Mouse (Mus musculus) limb, embryonic 11.5 days (tissue): ENCODE data around the gene Cdpf1. TPM values are rescaled to one million over a fixed set of nuclear protein-coding genes. Genes with fewer than 3 reads are reported as not detected.

Experiments used
- ATAC-seq: fragments of 200-750 bp; cut with Nextera tagmentation; 2 replicates; pipeline ENCODE4 v1.8.0; 2017; ENCODE audit warnings: low read depth; ENCODE audit not compliant: insufficient number of reproducible peaks, low FRiP score, low TSS enrichment
- DNase-seq: peaks from one replicate; pipeline ENCODE4 v3.0.0-alpha.2; 2015; ENCODE audit warnings: low spot score
- H3K27ac ChIP-seq: fragments of 300-500 bp; sonication (generic); replicated peaks from 2 replicates; pipeline ENCODE4 v1.5.1; 2014; ENCODE audit warnings: low read depth, mild to moderate bottlenecking, low read length
- H3K27me3 ChIP-seq: fragments of 300-500 bp; sonication (generic); 2 replicates; pipeline ENCODE4 v1.6.1; 2014; ENCODE audit warnings: mild to moderate bottlenecking, low read length, mixed read lengths; ENCODE audit not compliant: control insufficient read depth, insufficient read depth
- H3K36me3 ChIP-seq: fragments of 300-500 bp; sonication (generic); 2 replicates; pipeline ENCODE4 v1.6.1; 2014; ENCODE audit warnings: mild to moderate bottlenecking, low read length, moderate library complexity, mixed read lengths; ENCODE audit not compliant: control insufficient read depth, insufficient read depth
- H3K4me1 ChIP-seq: fragments of 300-500 bp; sonication (generic); 2 replicates; pipeline ENCODE4 v1.6.1; 2014; ENCODE audit warnings: low read length, mixed read lengths; ENCODE audit not compliant: control insufficient read depth, insufficient read depth
- H3K4me2 ChIP-seq: fragments of 300-500 bp; sonication (generic); 2 replicates; pipeline ENCODE4 v1.6.1; 2014; ENCODE audit warnings: low read depth, mild to moderate bottlenecking, moderate library complexity; ENCODE audit not compliant: severe bottlenecking
- H3K4me3 ChIP-seq: fragments of 300-500 bp; sonication (generic); 2 replicates; pipeline ENCODE4 v1.5.1; 2014; ENCODE audit warnings: low read depth, low read length
- H3K9ac ChIP-seq: fragments of 300-500 bp; sonication (generic); 2 replicates; pipeline ENCODE4 v1.6.1; 2014; ENCODE audit warnings: mild to moderate bottlenecking, low read length
- H3K9me3 ChIP-seq: fragments of 300-500 bp; sonication (generic); 2 replicates; pipeline ENCODE4 v1.6.1; 2016; ENCODE audit warnings: low read length; ENCODE audit not compliant: control insufficient read depth
- WGBS: fragments of 180-500 bp; shearing (Covaris S2); extraction: QIAGEN DNeasy Blood & Tissue Kit; methylation state at CpG from one replicate; pipeline ENCODE4 v1.1.7; 2014; 5-methylcytosine and 5-hydroxymethylcytosine counted together
- polyA plus RNA-seq: library from polyadenylated mRNA; unstranded; fragments of >200 nt; fragmentation: Nextera tagmentation; extraction: Ambion mirVana; gene quantifications from 2 replicates; pipeline ENCODE4 v1.2.1, GENCODE M21; 2014

Cdpf1 gene
- polyA plus RNA-seq, 1 experiment from 2014 or later = 28.7 TPM

- H3K4me1 ChIP-seq = no peaks in the 10 kb centered on the region
- ATAC-seq = no peak
These were observed 42.5 kb downstream of the Cdpf1 start for GRCm38 (mm10) chr15:85768991-85769390.

GRCm38 (mm10) chr15:85766677-85767076, 44.8 kb downstream of the Cdpf1 start:
- Histone ChIP-seq H3K4me1 (no peaks in the 10 kb centered on the region), H3K27ac (no peak overlapping the region), H3K9me3 (no peaks in the 10 kb centered on the region), H3K36me3 (no peaks in the 10 kb centered on the region), H3K9ac (no peak overlapping the region), H3K4me2 (no peak overlapping the region), H3K4me3 (no peak overlapping the region), H3K27me3 (no peaks in the 10 kb centered on the region)
- 90% methylated on average over 5 of the region's 5 CpGs for WGBS
- DNase-seq (no peak), ATAC-seq (no peak)

More at GRCm38 (mm10) chr15:85768991-85769390, 42.5 kb downstream of the Cdpf1 start:
- H3K4me3 ChIP-seq = no peak overlapping the region
- H3K27me3 ChIP-seq = no peaks in the 10 kb centered on the region
- H3K27ac ChIP-seq = no peak overlapping the region
- no peaks in the 10 kb centered on the region for H3K36me3 ChIP-seq
- H3K4me2 ChIP-seq = no peak overlapping the region
- H3K9me3 ChIP-seq = no peaks in the 10 kb centered on the region
- no peak for DNase-seq
- H3K9ac ChIP-seq = no peak overlapping the region
- 92% methylated on average over 8 of the region's 8 CpGs for WGBS

DNA sequence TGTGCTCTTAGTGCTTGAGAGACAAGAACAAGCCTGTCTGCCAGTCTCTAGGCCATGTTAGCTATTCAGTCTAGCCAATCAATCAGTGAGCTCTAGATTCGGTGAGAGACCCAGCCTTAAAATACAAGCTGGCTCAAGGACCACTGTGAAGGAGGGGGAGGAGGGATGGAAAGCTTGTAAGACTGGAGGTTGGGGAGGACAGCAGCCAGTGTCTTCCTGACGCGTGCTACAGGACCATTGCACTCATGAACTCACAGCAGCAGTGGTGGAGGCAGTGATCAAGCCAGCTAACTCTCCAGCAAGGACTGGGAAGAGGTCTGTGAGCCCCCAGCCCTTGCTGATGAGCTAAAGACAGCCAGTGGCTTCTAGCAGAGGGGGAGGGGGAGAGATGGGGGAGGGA, 46.5 kb downstream of the Cdpf1 start:
- 36% methylated on average over 3 of the region's 3 CpGs for WGBS
- H3K4me1 ChIP-seq = no peaks in the 10 kb centered on the region
- H3K9me3 ChIP-seq = no peaks in the 10 kb centered on the region
- no peak overlapping the region for H3K4me2 ChIP-seq
- no peak overlapping the region for H3K27ac ChIP-seq
- H3K9ac ChIP-seq = no peak overlapping the region
- H3K4me3 ChIP-seq = no peak overlapping the region
- no peaks in the 10 kb centered on the region for H3K36me3 ChIP-seq
- no peaks in the 10 kb centered on the region for H3K27me3 ChIP-seq
- ATAC-seq = no peak
- no peak for DNase-seq

GRCm38 (mm10) chr15:85762761-85763160, 48.7 kb downstream of the Cdpf1 start:
- H3K9ac ChIP-seq = no peak overlapping the region
- no peaks in the 10 kb centered on the region for H3K36me3 ChIP-seq
- ATAC-seq (no peak), DNase-seq (no peak)
- no peaks in the 10 kb centered on the region for H3K27me3 ChIP-seq
- H3K4me1 ChIP-seq = no peaks in the 10 kb centered on the region
- no peak overlapping the region for H3K27ac ChIP-seq
- H3K9me3 ChIP-seq = no peaks in the 10 kb centered on the region
- 77% methylated on average over 4 of the region's 4 CpGs for WGBS
- no peak overlapping the region for H3K4me2 ChIP-seq
- H3K4me3 ChIP-seq = no peak overlapping the region

DNA sequence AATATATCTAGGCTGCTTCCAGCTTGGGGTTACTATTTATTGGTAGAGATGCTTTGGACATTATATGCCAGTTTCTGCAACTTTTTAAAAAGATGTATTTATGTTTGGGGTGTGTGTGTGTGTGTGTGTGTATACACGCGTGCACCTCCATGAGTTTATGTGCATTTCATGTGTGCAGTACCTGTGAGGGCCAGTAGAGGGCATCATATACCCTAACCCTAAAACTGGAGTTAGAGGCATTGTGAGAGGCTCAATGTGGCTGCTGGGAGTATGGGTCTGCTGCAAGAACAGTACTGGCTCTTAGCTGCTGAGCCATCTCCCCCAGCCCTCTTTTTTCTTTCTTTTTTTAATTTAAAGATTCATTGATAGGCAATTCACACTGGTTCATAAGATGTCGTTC, 53.7 kb downstream of the Cdpf1 start:
- ATAC-seq = no peak

More for the DNA sequence above, 53.7 kb downstream of the Cdpf1 start:
- H3K4me1 ChIP-seq = no peaks in the 10 kb centered on the region
- H3K27me3 ChIP-seq = no peaks in the 10 kb centered on the region
- H3K36me3 ChIP-seq = no peaks in the 10 kb centered on the region
- H3K4me2 ChIP-seq = no peak overlapping the region
- H3K9me3 ChIP-seq = no peaks in the 10 kb centered on the region
- 93% methylated on average over 3 of the region's 3 CpGs for WGBS
- no peak overlapping the region for H3K9ac ChIP-seq
- DNase-seq = no peak
- H3K27ac ChIP-seq = no peak overlapping the region
- no peak overlapping the region for H3K4me3 ChIP-seq

Other genes starting within 250 kb of the Cdpf1 start
- 13.4 and 19.1 TPM in 2 replicates for gene Wnt7b, start 229.2 kb downstream of the Cdpf1 start, polyA plus RNA-seq
- 0.91 and 1.0 TPM in 2 replicates for gene Ppara, start 76.7 kb downstream of the Cdpf1 start, polyA plus RNA-seq
- 0.14 and 0.21 TPM in 2 replicates for gene Pkdrej, start 10.0 kb upstream of the Cdpf1 start, polyA plus RNA-seq
- 3.7 and 4.1 TPM in 2 replicates for gene Ttc38, start 20.6 kb upstream of the Cdpf1 start, polyA plus RNA-seq
- 42.7 and 45.7 TPM in 2 replicates for gene Gtse1, start 48.0 kb upstream of the Cdpf1 start, polyA plus RNA-seq
- 36.8 and 38.5 TPM in 2 replicates for gene Trmu, start 67.6 kb upstream of the Cdpf1 start, polyA plus RNA-seq
- 1.6 and 1.9 TPM in 2 replicates for gene Celsr1, start 222.1 kb upstream of the Cdpf1 start, polyA plus RNA-seq
- gene Gramd4, start 246.0 kb upstream of the Cdpf1 start, polyA plus RNA-seq = 8.4 and 9.0 TPM in 2 replicates